Mouse (Mus musculus) lung, postnatal 0 days (tissue): ENCODE results near the gene Serpinf1.

Experiments
- CTCF ChIP-seq: IDR thresholded peaks from 2 replicates; pipeline ENCODE4 v1.5.1; 2016; ENCODE audit warnings: antibody characterized with exemption, mild to moderate bottlenecking
- EP300 ChIP-seq: IDR thresholded peaks from 2 replicates; pipeline ENCODE4 v1.6.1; 2016; ENCODE audit warnings: antibody characterized with exemption, mild to moderate bottlenecking, control low read depth

- no peak for TF ChIP-seq EP300
- no peak for TF ChIP-seq CTCF
Observed at GRCm38 (mm10) chr11:75400099-75400498, 22.4 kb downstream of the Serpinf1 start.
